Mouse (Mus musculus): ENCODE results near the gene Dhx15. TPM values are rescaled to one million over a fixed set of nuclear protein-coding genes. Genes with fewer than 3 reads are reported as not detected.

Gene Dhx15
- total and polyA plus RNA-seq, 2 experiments: 16.4 to 65.7 TPM

DNA sequence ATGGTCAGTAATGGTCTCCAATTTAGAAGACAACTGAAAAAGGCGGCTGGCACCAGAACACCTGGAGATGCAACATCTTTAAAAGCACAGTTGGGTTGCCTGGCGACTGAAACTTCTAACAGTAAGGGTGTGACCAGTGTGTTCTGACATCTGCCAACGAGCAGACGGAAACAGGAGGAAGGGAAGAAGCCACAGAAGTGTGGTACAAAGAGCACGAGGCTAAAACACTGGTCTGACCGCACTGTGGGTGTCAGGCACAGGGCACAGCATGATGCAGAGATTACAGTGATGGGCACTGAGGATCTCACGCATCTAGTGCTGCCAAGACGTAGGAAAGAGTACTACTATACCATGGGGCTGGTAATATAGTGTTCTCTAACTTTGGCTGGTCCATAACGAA, 48.4 kb downstream of the Dhx15 start:
- TF ChIP-seq POLR2A (IDR thresholded peaks at IDR 0.05; ENCODE audit: extremely low read depth, insufficient read depth, low read length) (no peak), CTCF (IDR thresholded peaks at IDR 0.05; ENCODE audit: low read depth, low read length) (no peak)
- Histone ChIP-seq H3K27me3 (ENCODE audit: control insufficient read depth, insufficient read depth, low read length) (no peaks in the 10 kb centered on the region), H3K36me3 (ENCODE audit: control insufficient read depth, insufficient read depth, low read length) (peaks cover 16% of the 10 kb centered on the region), H3K4me3 (ENCODE audit: insufficient read depth, low read depth, low read length) (no peak overlapping the region), H3K9ac (ENCODE audit: low read depth, low read length) (no peak overlapping the region), H3K79me2 (ENCODE audit: control insufficient read depth, insufficient read depth, low read length) (no peaks in the 10 kb centered on the region; the same call in 1 of the 2 replicates), H3K4me1 (ENCODE audit: control insufficient read depth, insufficient read depth, low read length) (peaks cover 2% of the 10 kb centered on the region; the same call in 1 of the 2 replicates), H3K27ac (replicated peaks; ENCODE audit: insufficient read depth, low read depth, low read length) (no peak overlapping the region)
- no peak for DNase-seq (ENCODE audit: extremely low read depth, low read depth, low spot score)
- 84% methylated on average over 9 of the region's 9 CpGs for WGBS

GRCm38 (mm10) chr5:52138819-52139218, 51.5 kb downstream of the Dhx15 start:
- Histone ChIP-seq H3K79me2 (ENCODE audit: control insufficient read depth, insufficient read depth, low read length) (no peaks in the 10 kb centered on the region), H3K27ac (replicated peaks; ENCODE audit: insufficient read depth, low read depth, low read length) (no peak overlapping the region), H3K9ac (ENCODE audit: low read depth, low read length) (no peak overlapping the region), H3K36me3 (ENCODE audit: control insufficient read depth, insufficient read depth, low read length) (peaks cover 11% of the 10 kb centered on the region), H3K4me1 (ENCODE audit: control insufficient read depth, insufficient read depth, low read length) (no peaks in the 10 kb centered on the region), H3K4me3 (ENCODE audit: insufficient read depth, low read depth, low read length) (no peak overlapping the region), H3K27me3 (ENCODE audit: control insufficient read depth, insufficient read depth, low read length) (no peaks in the 10 kb centered on the region)
- WGBS: 56% methylated on average over 6 of the region's 6 CpGs
- TF ChIP-seq CTCF (IDR thresholded peaks at IDR 0.05; ENCODE audit: low read depth, low read length) (no peak), POLR2A (IDR thresholded peaks at IDR 0.05; ENCODE audit: extremely low read depth, insufficient read depth, low read length) (no peak)
- DNase-seq (ENCODE audit: extremely low read depth, low read depth, low spot score): no peak

DNA sequence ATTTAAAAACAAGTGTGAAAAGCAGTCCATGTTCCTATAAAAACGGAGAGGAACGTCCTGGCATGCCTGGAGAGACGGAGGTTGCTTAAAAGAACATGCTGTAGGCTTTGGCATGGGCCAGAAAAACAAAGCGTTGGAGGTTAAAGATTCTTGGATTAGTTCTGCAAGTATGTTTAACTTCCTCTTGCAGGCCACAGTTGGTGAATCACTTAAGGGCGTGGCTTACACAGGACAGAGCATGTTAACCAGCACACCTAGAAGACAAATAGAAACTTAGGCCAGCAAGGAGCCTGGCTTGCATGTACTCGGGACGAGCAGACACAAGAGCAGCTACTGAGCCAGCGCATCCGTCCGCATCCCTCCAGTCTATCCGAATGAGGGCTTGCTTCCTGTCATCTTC, 52.2 kb downstream of the Dhx15 start:
- DNase-seq (ENCODE audit: extremely low read depth, low read depth, low spot score): no peak
- Histone ChIP-seq H3K27ac (replicated peaks; ENCODE audit: insufficient read depth, low read depth, low read length) (no peak overlapping the region), H3K4me1 (ENCODE audit: control insufficient read depth, insufficient read depth, low read length) (no peaks in the 10 kb centered on the region), H3K4me3 (ENCODE audit: insufficient read depth, low read depth, low read length) (no peak overlapping the region), H3K36me3 (ENCODE audit: control insufficient read depth, insufficient read depth, low read length) (peaks cover 8% of the 10 kb centered on the region), H3K27me3 (ENCODE audit: control insufficient read depth, insufficient read depth, low read length) (no peaks in the 10 kb centered on the region), H3K79me2 (ENCODE audit: control insufficient read depth, insufficient read depth, low read length) (no peaks in the 10 kb centered on the region), H3K9ac (ENCODE audit: low read depth, low read length) (no peak overlapping the region)
- no peak for TF ChIP-seq CTCF (IDR thresholded peaks at IDR 0.05; ENCODE audit: low read depth, low read length)
- TF ChIP-seq POLR2A (IDR thresholded peaks at IDR 0.05; ENCODE audit: extremely low read depth, insufficient read depth, low read length): no peak
- 85% methylated on average over 11 of the region's 11 CpGs for WGBS

DNA sequence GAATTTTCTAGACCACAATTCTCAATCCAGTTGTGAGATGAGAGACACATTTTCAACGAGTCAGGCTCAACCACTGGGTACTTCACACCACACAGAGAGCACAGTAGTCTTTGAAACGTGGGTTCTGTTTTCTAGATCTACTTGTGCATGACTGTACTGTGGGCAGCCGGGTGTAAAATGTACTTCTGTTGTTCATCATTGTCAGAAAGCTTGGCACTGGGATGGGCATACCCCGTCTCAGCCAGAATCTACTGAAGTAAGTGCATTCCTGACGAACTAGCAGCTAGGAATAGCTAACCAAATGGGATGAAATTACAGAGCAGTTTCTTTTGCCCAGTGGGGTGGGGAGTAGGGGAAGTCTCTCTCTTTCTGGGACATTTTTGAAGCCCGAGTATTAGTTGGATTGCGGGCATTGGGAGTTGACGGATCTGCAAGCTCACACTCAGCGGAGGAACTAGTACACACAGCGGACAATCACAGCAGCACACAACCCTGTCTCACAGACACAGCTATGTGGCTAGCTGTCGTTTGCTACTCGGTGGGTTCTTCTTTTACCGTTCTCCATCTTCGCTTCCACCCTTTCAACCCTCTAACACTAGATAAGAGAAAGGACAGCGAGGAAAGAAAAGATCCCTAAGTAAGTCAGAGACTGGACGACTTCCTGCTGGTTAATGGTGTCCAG, 54.7 kb downstream of the Dhx15 start:
- Histone ChIP-seq H3K9ac (ENCODE audit: low read depth, low read length) (no peak overlapping the region), H3K27ac (replicated peaks; ENCODE audit: insufficient read depth, low read depth, low read length) (no peak overlapping the region), H3K4me1 (ENCODE audit: control insufficient read depth, insufficient read depth, low read length) (no peaks in the 10 kb centered on the region), H3K36me3 (ENCODE audit: control insufficient read depth, insufficient read depth, low read length) (peaks cover 2% of the 10 kb centered on the region; the same call in 1 of the 2 replicates), H3K27me3 (ENCODE audit: control insufficient read depth, insufficient read depth, low read length) (no peaks in the 10 kb centered on the region), H3K4me3 (ENCODE audit: insufficient read depth, low read depth, low read length) (no peak overlapping the region), H3K79me2 (ENCODE audit: control insufficient read depth, insufficient read depth, low read length) (no peaks in the 10 kb centered on the region)
- TF ChIP-seq CTCF (IDR thresholded peaks at IDR 0.05; ENCODE audit: low read depth, low read length): no peak
- 86% methylated on average over 16 of the region's 16 CpGs for WGBS
- no peak for DNase-seq (ENCODE audit: extremely low read depth, low read depth, low spot score)

DNA sequence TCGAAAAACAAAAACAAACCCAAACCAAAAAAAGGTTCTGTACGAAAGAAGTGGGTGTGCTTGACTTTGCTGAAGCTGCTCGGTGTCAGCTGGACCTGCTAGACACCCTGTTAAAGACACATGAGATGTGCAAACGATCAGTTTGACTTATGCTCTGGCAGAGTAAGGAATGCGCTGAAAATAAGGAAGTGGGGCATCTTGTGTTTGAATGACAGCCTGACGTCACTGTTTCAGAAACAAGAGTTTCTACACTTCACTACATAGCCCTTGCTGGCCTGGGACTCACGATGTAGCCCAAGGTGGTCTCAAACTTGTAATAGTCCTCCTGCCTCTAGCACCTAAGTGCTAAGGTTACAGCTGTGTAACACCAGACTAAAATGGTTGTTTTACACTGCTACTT, 57.5 kb downstream of the Dhx15 start:
- no peak for DNase-seq (ENCODE audit: extremely low read depth, low read depth, low spot score)
- TF ChIP-seq CTCF (IDR thresholded peaks at IDR 0.05; ENCODE audit: low read depth, low read length) (no peak), POLR2A (IDR thresholded peaks at IDR 0.05; ENCODE audit: extremely low read depth, insufficient read depth, low read length) (no peak)
- H3K9ac ChIP-seq (ENCODE audit: low read depth, low read length): no peak overlapping the region
- H3K4me1 ChIP-seq (ENCODE audit: control insufficient read depth, insufficient read depth, low read length): no peaks in the 10 kb centered on the region
- H3K27me3 ChIP-seq (ENCODE audit: control insufficient read depth, insufficient read depth, low read length): no peaks in the 10 kb centered on the region
- 88% methylated on average over 7 of the region's 7 CpGs for whole genome bisulfite sequencing
- no peaks in the 10 kb centered on the region for H3K79me2 ChIP-seq (ENCODE audit: control insufficient read depth, insufficient read depth, low read length)
- H3K36me3 ChIP-seq (ENCODE audit: control insufficient read depth, insufficient read depth, low read length): no peaks in the 10 kb centered on the region
- no peak overlapping the region for H3K4me3 ChIP-seq (ENCODE audit: insufficient read depth, low read depth, low read length)
- no peak overlapping the region for H3K27ac ChIP-seq (replicated peaks; ENCODE audit: insufficient read depth, low read depth, low read length)

DNA sequence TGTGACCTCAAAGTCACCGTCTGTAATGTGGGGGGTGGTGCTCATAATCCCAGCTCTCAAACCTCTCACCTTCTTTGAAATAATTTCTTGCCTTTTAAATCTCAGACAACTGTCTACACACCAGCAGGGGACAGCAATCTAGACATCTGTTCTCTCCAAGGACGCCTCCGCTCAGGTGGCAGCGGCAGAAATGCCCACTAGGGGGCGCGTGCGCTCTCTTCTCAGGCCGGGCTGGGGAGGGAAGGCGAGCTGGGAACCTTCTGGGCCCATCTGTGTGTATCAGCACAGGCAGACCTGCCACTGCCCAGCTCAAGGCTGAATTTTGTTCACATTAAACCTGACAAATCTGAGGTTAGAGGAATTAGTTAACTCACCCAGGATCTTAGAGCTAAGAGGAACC, 58.2 kb downstream of the Dhx15 start:
- no peak for DNase-seq (ENCODE audit: extremely low read depth, low read depth, low spot score)
- Histone ChIP-seq H3K36me3 (ENCODE audit: control insufficient read depth, insufficient read depth, low read length) (no peaks in the 10 kb centered on the region), H3K27ac (replicated peaks; ENCODE audit: insufficient read depth, low read depth, low read length) (no peak overlapping the region), H3K9ac (ENCODE audit: low read depth, low read length) (no peak overlapping the region), H3K4me3 (ENCODE audit: insufficient read depth, low read depth, low read length) (no peak overlapping the region), H3K79me2 (ENCODE audit: control insufficient read depth, insufficient read depth, low read length) (no peaks in the 10 kb centered on the region), H3K4me1 (ENCODE audit: control insufficient read depth, insufficient read depth, low read length) (no peaks in the 10 kb centered on the region), H3K27me3 (ENCODE audit: control insufficient read depth, insufficient read depth, low read length) (no peaks in the 10 kb centered on the region)
- TF ChIP-seq POLR2A (IDR thresholded peaks at IDR 0.05; ENCODE audit: extremely low read depth, insufficient read depth, low read length) (no peak), CTCF (IDR thresholded peaks at IDR 0.05; ENCODE audit: low read depth, low read length) (peak; percentile 88)
- WGBS: 26% methylated on average over 9 of the region's 9 CpGs
